Mouse (Mus musculus) adrenal gland, postnatal 4 days (tissue): Measurements from ENCODE around the gene Dhx40. TPM values are rescaled to one million over a fixed set of nuclear protein-coding genes. Genes with fewer than 3 reads are reported as not detected.

Experiments used
- total RNA-seq, 2 experiments: library from RNA; stranded (reverse); gene quantifications; 2 replicates each; pipeline ENCODE4 v1.2.3; 2021

The Dhx40 gene
- total RNA-seq, 2 experiments from 2014 or later = 40.1 to 41.1 TPM

Other genes with a start within 250 kb of the Dhx40 start
- 100 to 1,000 TPM; 109 to 120 TPM for gene Vmp1, start 123.9 kb downstream of the Dhx40 start, total RNA-seq
- gene Ptrh2, start 123.8 kb downstream of the Dhx40 start, total RNA-seq = 10 to 100 TPM; 21.6 to 22.0 TPM
- gene Cltc, start 50.2 kb downstream of the Dhx40 start, total RNA-seq = 100 to 1,000 TPM; 236 to 280 TPM
- gene Ypel2, start 186.0 kb upstream of the Dhx40 start, total RNA-seq = 10 to 100 TPM; 34.4 to 39.5 TPM